Mouse (Mus musculus) ES-Bruce4 (cell line): Measurements from ENCODE around the gene Padi6. TPM values are rescaled to one million over a fixed set of nuclear protein-coding genes. Genes with fewer than 3 reads are reported as not detected.

Source experiments
- H3K27ac ChIP-seq: 2 replicates; pipeline ENCODE4 v1.5.1; 2012; ENCODE audit warnings: low read length, inconsistent platforms; ENCODE audit not compliant: insufficient read depth
- H3K27me3 ChIP-seq: 2 replicates; pipeline ENCODE4 v1.6.1; 2012; ENCODE audit warnings: mild to moderate bottlenecking, low read length, inconsistent platforms; ENCODE audit not compliant: control insufficient read depth, poor library complexity, insufficient read depth, severe bottlenecking
- H3K36me3 ChIP-seq: 2 replicates; pipeline ENCODE4 v1.6.1; 2012; ENCODE audit warnings: inconsistent platforms, mild to moderate bottlenecking, low read length, moderate library complexity; ENCODE audit not compliant: control insufficient read depth, poor library complexity, insufficient read depth, severe bottlenecking
- H3K4me1 ChIP-seq: one replicate; pipeline ENCODE4 v1.8.1; 2011; ENCODE audit warnings: low read length; ENCODE audit not compliant: control insufficient read depth, insufficient read depth
- H3K4me3 ChIP-seq: 2 replicates; pipeline ENCODE4 v1.5.1; 2011; ENCODE audit warnings: low read depth, mild to moderate bottlenecking, low read length
- H3K9ac ChIP-seq: 2 replicates; pipeline ENCODE4 v1.6.1; 2012; ENCODE audit warnings: low read depth, mild to moderate bottlenecking, inconsistent platforms; ENCODE audit not compliant: poor library complexity, severe bottlenecking
- H3K9me3 ChIP-seq: replicated peaks from 2 replicates; pipeline ENCODE4 v1.6.1; 2012; ENCODE audit warnings: mild to moderate bottlenecking, low read length, inconsistent platforms; ENCODE audit not compliant: control insufficient read depth, poor library complexity, insufficient read depth, severe bottlenecking
- CTCF ChIP-seq: IDR thresholded peaks from one replicate; pipeline ENCODE4 v1.8.1; 2011; ENCODE audit warnings: low read depth, low read length
- EP300 ChIP-seq: IDR thresholded peaks from 2 replicates; pipeline ENCODE4 v1.6.1; 2011; ENCODE audit warnings: low read depth, low read length; ENCODE audit not compliant: insufficient read depth
- POLR2A ChIP-seq: IDR thresholded peaks from one replicate; pipeline ENCODE4 v1.8.1; 2011; ENCODE audit warnings: low read length; ENCODE audit not compliant: insufficient read depth
- polyA plus RNA-seq: library from polyadenylated mRNA; stranded (reverse); fragments of >200 nt; gene quantifications from 2 replicates; pipeline ENCODE4 v1.2.4, GENCODE M21; 2011; ENCODE audit warnings: low read depth; ENCODE audit not compliant: missing spikeins, insufficient read depth, insufficient read length

The Padi6 gene
- polyA plus RNA-seq, 1 experiment = not detected

- Histone ChIP-seq H3K9me3 (no peaks in the 10 kb centered on the region), H3K36me3 (peaks cover 6% of the 10 kb centered on the region; the same call in 1 of the 2 replicates), H3K27me3 (no peaks in the 10 kb centered on the region), H3K4me1 (peaks cover 1% of the 10 kb centered on the region), H3K4me3 (peak overlapping the region; percentile 99), H3K27ac (peak overlapping the region; percentile 94), H3K9ac (peak overlapping the region; percentile 99)
- TF ChIP-seq EP300 = peak; percentile 83
- no peak for TF ChIP-seq CTCF
- peak; percentile 75 for TF ChIP-seq POLR2A
Measured at GRCm38 (mm10) chr4:140699441-140700127, 42.9 kb downstream of the Padi6 start.

- TF ChIP-seq CTCF (no peak), EP300 (no peak), POLR2A (no peak)
- Histone ChIP-seq H3K9me3 (no peaks in the 10 kb centered on the region), H3K27me3 (no peaks in the 10 kb centered on the region), H3K27ac (no peak overlapping the region), H3K4me1 (peaks cover 3% of the 10 kb centered on the region), H3K36me3 (no peaks in the 10 kb centered on the region), H3K9ac (no peak overlapping the region), H3K4me3 (no peak overlapping the region)
Measured at GRCm38 (mm10) chr4:140695675-140696585, 46.5 kb downstream of the Padi6 start.

- Histone ChIP-seq H3K4me1 (peaks cover 3% of the 10 kb centered on the region), H3K36me3 (no peaks in the 10 kb centered on the region), H3K9ac (no peak overlapping the region), H3K27me3 (no peaks in the 10 kb centered on the region), H3K4me3 (no peak overlapping the region), H3K9me3 (no peaks in the 10 kb centered on the region), H3K27ac (peak overlapping the region; percentile 84)
- TF ChIP-seq EP300 (peak; percentile 71; the same call in 1 of the 2 replicates), CTCF (no peak)
Measured at GRCm38 (mm10) chr4:140695146-140695545, 47.3 kb downstream of the Padi6 start.

- Histone ChIP-seq H3K4me1 (peaks cover 3% of the 10 kb centered on the region), H3K9me3 (no peaks in the 10 kb centered on the region), H3K27me3 (no peaks in the 10 kb centered on the region), H3K36me3 (no peaks in the 10 kb centered on the region), H3K27ac (peak overlapping the region; percentile 84), H3K9ac (no peak overlapping the region), H3K4me3 (no peak overlapping the region)
- TF ChIP-seq EP300 (peak; percentile 94), CTCF (no peak), POLR2A (no peak)
Measured at GRCm38 (mm10) chr4:140694551-140695060, 47.8 kb downstream of the Padi6 start.

- peaks cover 6% of the 10 kb centered on the region for H3K4me1 ChIP-seq
- peak overlapping the region; percentile 40 for H3K27ac ChIP-seq
- no peaks in the 10 kb centered on the region for H3K9me3 ChIP-seq
- no peak overlapping the region for H3K4me3 ChIP-seq
- no peaks in the 10 kb centered on the region for H3K36me3 ChIP-seq
- no peaks in the 10 kb centered on the region for H3K27me3 ChIP-seq
- H3K9ac ChIP-seq = no peak overlapping the region
- TF ChIP-seq POLR2A (no peak), CTCF (no peak), EP300 (no peak)
Measured at GRCm38 (mm10) chr4:140693513-140693912, 48.9 kb downstream of the Padi6 start.
